Mouse (Mus musculus) liver, embryonic 14.5 days (tissue): ENCODE data around the gene Grid2.

Experiments
- CTCF ChIP-seq: IDR thresholded peaks from 2 replicates; pipeline ENCODE4 v1.5.1; 2016; ENCODE audit warnings: antibody characterized with exemption, low read depth, control low read depth
- EP300 ChIP-seq: IDR thresholded peaks from 2 replicates; pipeline ENCODE4 v1.6.1; 2016; ENCODE audit warnings: antibody characterized with exemption, low read depth

DNA sequence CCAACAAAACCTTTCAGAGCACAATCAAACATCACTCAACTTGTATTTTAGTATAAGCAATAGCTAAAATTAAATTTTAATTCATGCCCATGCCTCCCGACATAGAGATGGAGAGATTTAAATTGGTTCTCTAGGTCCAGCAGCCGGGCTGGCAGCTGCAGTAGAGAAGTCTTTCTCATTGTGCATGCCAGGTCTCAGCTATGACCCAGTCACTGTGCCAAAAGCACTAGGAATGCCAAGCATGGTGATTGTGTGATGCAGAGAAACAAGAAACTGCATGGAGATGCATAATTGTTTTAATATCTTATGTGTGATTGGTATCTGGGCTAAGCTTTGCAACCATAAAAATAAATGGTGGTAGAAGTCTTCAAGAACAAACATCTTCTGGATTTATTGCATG, 276.1 kb downstream of the Grid2 start:
- TF ChIP-seq CTCF: no peak
- TF ChIP-seq EP300: no peak
